Mouse (Mus musculus) megakaryocyte, embryonic 14.5 days (primary cell): Measurements from ENCODE around the gene Cyp2t4. TPM values are rescaled to one million over a fixed set of nuclear protein-coding genes. Genes with fewer than 3 reads are reported as not detected.

Source experiments
- H3K27me3 ChIP-seq: replicated peaks from 2 replicates; pipeline ENCODE3; 2012; ENCODE audit warnings: inconsistent platforms
- H3K36me3 ChIP-seq: replicated peaks from 2 replicates; pipeline ENCODE3; 2012; ENCODE audit warnings: low read length, inconsistent platforms, mixed read lengths
- H3K4me1 ChIP-seq: 2 replicates; pipeline ENCODE4 v1.6.1; 2012; ENCODE audit warnings: inconsistent platforms
- H3K4me3 ChIP-seq: replicated peaks from 2 replicates; pipeline ENCODE3; 2012; ENCODE audit warnings: moderate library complexity, mild to moderate bottlenecking, inconsistent platforms
- H3K9me3 ChIP-seq: 2 replicates; pipeline ENCODE4 v1.6.1; 2012; ENCODE audit warnings: inconsistent platforms
- FLI1 ChIP-seq: IDR thresholded peaks from 2 replicates; pipeline ENCODE4 v1.6.1; 2012; ENCODE audit warnings: low read length, inconsistent platforms, mixed read lengths
- GATA1 ChIP-seq: IDR thresholded peaks from 3 replicates; pipeline ENCODE4 v1.6.1; 2012; ENCODE audit warnings: mixed read lengths, low read length, inconsistent platforms, borderline replicate concordance
- polyA plus RNA-seq: library from polyadenylated mRNA; stranded (reverse); fragments of >175 nt; gene quantifications from 2 replicates; pipeline ENCODE4 v1.2.3, GENCODE M21; 2012; ENCODE audit warnings: low replicate concordance; ENCODE audit not compliant: insufficient read depth

Cyp2t4 gene
- polyA plus RNA-seq, 1 experiment, result not detected

DNA sequence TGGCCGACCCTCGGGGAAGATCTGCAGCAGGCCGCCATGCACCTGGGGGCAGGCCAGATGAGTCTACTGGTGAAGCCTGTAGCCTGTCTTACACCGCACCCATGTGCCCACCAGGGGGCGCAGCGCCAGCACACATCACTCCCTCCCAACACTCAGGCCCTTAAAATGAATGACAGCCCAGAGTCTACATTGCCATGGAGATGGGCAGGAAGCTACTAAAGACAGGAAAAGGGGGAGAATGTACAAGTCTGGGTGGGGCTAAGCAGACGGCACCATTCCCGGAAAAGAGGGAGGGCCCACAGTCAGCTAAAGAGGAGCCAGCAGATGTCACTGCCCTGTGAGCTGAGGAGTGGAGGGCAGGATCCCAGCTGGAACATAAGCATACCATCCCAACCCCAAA is 6.4 kb downstream of the Cyp2t4 start:
- H3K9me3 ChIP-seq, result no peaks in the 10 kb centered on the region
- H3K4me3 ChIP-seq, result peak overlapping the region; percentile 76
- H3K36me3 ChIP-seq, result peaks cover 96% of the 10 kb centered on the region
- peak; percentile 26; the same call in 1 of the 2 replicates for TF ChIP-seq FLI1
- no peak for TF ChIP-seq GATA1
- no peaks in the 10 kb centered on the region for H3K27me3 ChIP-seq
- H3K4me1 ChIP-seq, result peaks cover 74% of the 10 kb centered on the region

DNA sequence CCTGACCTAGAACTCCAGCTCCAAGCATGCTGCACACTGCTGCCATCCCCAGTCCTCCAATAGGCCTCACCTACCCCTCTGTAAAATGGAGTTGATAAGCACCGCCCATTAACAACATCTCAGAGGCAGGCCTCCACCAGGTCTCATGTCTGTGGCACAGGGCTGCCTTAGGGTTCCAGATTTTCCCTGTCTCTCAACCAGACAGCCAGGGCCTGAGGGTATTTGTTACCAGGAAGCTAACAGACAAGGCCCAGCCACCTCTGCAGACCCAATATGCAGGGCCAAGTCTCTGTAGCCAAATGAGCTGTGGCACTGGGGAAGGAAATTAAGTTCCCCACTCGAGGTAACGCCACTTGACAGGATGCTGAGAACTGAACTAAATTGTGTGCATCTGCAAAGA is 7.4 kb downstream of the Cyp2t4 start:
- Histone ChIP-seq H3K4me1 (peaks cover 84% of the 10 kb centered on the region), H3K9me3 (no peaks in the 10 kb centered on the region), H3K36me3 (peaks cover 92% of the 10 kb centered on the region), H3K4me3 (peak overlapping the region; percentile 1), H3K27me3 (no peaks in the 10 kb centered on the region)
- no peak for TF ChIP-seq FLI1
- TF ChIP-seq GATA1, result no peak

- Histone ChIP-seq H3K9me3 (no peaks in the 10 kb centered on the region), H3K4me3 (no peak overlapping the region), H3K27me3 (no peaks in the 10 kb centered on the region), H3K36me3 (peaks cover 85% of the 10 kb centered on the region), H3K4me1 (peaks cover 84% of the 10 kb centered on the region)
- no peak for TF ChIP-seq FLI1
- TF ChIP-seq GATA1, result no peak
These were observed 8.2 kb downstream of the Cyp2t4 start for GRCm38 (mm10) chr7:27161744-27162143.

GRCm38 (mm10) chr7:27162780-27163449 is 9.4 kb downstream of the Cyp2t4 start:
- Histone ChIP-seq H3K36me3 (peaks cover 76% of the 10 kb centered on the region), H3K4me3 (peak overlapping the region; percentile 71), H3K27me3 (no peaks in the 10 kb centered on the region), H3K4me1 (peaks cover 84% of the 10 kb centered on the region), H3K9me3 (no peaks in the 10 kb centered on the region)
- TF ChIP-seq FLI1 (no peak), GATA1 (no peak)

GRCm38 (mm10) chr7:27163450-27163805 is 9.9 kb downstream of the Cyp2t4 start:
- Histone ChIP-seq H3K4me3 (peak overlapping the region; percentile 71), H3K27me3 (no peaks in the 10 kb centered on the region), H3K9me3 (no peaks in the 10 kb centered on the region), H3K4me1 (peaks cover 84% of the 10 kb centered on the region), H3K36me3 (peaks cover 76% of the 10 kb centered on the region)
- TF ChIP-seq GATA1, result no peak
- no peak for TF ChIP-seq FLI1

- peaks cover 83% of the 10 kb centered on the region for H3K4me1 ChIP-seq
- H3K27me3 ChIP-seq, result no peaks in the 10 kb centered on the region
- peak overlapping the region; percentile 97 for H3K4me3 ChIP-seq
- no peaks in the 10 kb centered on the region for H3K9me3 ChIP-seq
- peaks cover 75% of the 10 kb centered on the region for H3K36me3 ChIP-seq
- TF ChIP-seq GATA1 (no peak), FLI1 (no peak)
These were observed 10.8 kb downstream of the Cyp2t4 start for GRCm38 (mm10) chr7:27164112-27164947.

DNA sequence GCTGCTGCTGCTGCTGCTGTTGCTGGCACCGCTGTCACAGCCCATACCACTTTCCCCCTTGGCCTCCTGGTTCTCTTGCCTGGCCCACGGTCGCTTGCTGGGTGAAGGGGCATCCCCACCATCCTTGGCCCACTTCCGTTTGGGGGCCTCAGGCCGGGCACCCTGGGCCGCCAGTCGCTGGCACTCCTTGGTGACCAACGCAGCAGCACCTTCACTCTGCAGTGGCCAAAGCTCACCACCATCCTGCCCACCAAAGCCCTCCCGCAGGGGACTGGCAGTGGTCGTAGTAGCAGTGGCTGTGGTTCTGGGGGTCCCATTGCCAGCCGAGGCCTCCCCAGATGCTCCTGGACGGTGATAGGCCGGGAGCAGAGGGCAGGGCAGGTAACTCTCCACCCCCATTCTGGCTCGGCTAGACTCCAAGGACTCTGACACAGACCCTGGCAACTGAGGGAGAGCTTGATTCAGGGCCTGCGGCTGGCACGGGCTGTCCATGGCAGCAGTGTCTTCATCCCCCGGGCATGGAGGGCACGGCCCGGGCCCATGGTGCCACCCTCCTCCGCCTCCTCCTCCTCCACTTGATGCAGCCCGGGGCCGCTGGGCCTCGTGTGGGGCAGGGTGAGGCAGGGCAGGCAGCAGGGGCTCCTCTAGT is 11.6 kb downstream of the Cyp2t4 start:
- Histone ChIP-seq H3K27me3 (no peaks in the 10 kb centered on the region), H3K9me3 (no peaks in the 10 kb centered on the region), H3K4me1 (peaks cover 75% of the 10 kb centered on the region), H3K4me3 (peak overlapping the region; percentile 97), H3K36me3 (peaks cover 75% of the 10 kb centered on the region)
- TF ChIP-seq GATA1 (no peak), FLI1 (no peak)

DNA sequence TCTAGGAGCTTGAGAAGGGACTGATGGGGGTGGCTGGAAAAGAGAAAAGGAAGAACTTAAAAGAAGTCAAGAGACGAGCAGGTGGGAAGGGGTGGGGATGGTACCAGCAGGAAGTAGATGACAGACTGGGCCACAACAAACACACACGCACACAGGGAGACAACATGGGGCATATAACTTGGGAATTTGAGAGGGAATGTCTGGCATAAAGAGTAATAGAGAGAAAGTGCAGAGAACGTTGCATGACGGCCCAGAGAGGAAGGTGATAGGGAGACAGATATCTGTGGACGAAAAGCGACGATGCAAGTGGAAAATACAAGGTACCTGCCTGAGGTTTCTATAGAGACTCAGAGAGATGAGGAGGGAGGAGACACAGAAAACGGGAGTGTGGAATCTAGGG is 12.2 kb downstream of the Cyp2t4 start:
- peak overlapping the region; percentile 97 for H3K4me3 ChIP-seq
- peaks cover 75% of the 10 kb centered on the region for H3K36me3 ChIP-seq
- H3K4me1 ChIP-seq, result peaks cover 72% of the 10 kb centered on the region
- H3K9me3 ChIP-seq, result no peaks in the 10 kb centered on the region
- no peaks in the 10 kb centered on the region for H3K27me3 ChIP-seq
- TF ChIP-seq GATA1 (no peak), FLI1 (no peak)

DNA sequence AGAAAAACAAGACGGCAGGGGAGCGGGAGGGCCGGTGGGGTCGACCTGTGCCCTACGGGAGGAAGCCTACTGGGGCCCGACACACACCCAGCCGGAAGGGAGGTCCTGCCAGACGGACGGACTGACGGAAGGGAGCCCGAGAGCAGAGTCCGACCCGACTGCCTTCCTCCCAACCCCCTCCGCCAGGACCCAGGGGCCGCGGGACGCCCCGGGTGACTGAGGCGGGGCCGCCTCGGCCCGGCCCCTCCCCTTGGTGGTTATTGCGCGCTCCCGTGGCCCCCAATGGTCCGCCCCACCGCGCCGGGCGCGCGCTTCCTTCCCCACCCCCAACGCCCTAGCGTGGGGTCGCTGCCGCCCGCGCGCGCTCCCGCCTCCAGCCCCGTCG is 12.7 kb downstream of the Cyp2t4 start:
- no peaks in the 10 kb centered on the region for H3K9me3 ChIP-seq
- H3K36me3 ChIP-seq, result peaks cover 75% of the 10 kb centered on the region
- H3K4me3 ChIP-seq, result peak overlapping the region; percentile 97
- H3K27me3 ChIP-seq, result no peaks in the 10 kb centered on the region
- TF ChIP-seq FLI1, result no peak
- no peak for TF ChIP-seq GATA1
- H3K4me1 ChIP-seq, result peaks cover 70% of the 10 kb centered on the region
